Mouse (Mus musculus): ENCODE measurements around the gene Fancc. TPM values are rescaled to one million over a fixed set of nuclear protein-coding genes. Genes with fewer than 3 reads are reported as not detected.

The Fancc gene
- polyA plus RNA-seq, 1 experiment from 2014 or later: 16.8 TPM

- no peak for DNase-seq (ENCODE audit: low spot score)
Observed at GRCm38 (mm10) chr13:63247631-63248030, 249.4 kb downstream of the Fancc start.

GRCm38 (mm10) chr13:63247041-63247440 lies 250.0 kb downstream of the Fancc start:
- no peak for DNase-seq (ENCODE audit: low spot score)

GRCm38 (mm10) chr13:63246332-63246940 lies 250.6 kb downstream of the Fancc start:
- DNase-seq (ENCODE audit: low spot score): no peak

- DNase-seq (ENCODE audit: low spot score): no peak
Observed at GRCm38 (mm10) chr13:63245812-63246211, 251.3 kb downstream of the Fancc start.

- no peak for DNase-seq (ENCODE audit: low spot score)
Observed at GRCm38 (mm10) chr13:63245218-63245617, 251.9 kb downstream of the Fancc start.

GRCm38 (mm10) chr13:63244425-63244824 lies 252.7 kb downstream of the Fancc start:
- no peak for DNase-seq (ENCODE audit: low spot score)

GRCm38 (mm10) chr13:63243586-63243985 lies 253.5 kb downstream of the Fancc start:
- DNase-seq (ENCODE audit: low spot score): no peak

GRCm38 (mm10) chr13:63242401-63243192 lies 254.5 kb downstream of the Fancc start:
- no peak for DNase-seq (ENCODE audit: low spot score)

GRCm38 (mm10) chr13:63241665-63242064 lies 255.4 kb downstream of the Fancc start:
- no peak for DNase-seq (ENCODE audit: low spot score)

GRCm38 (mm10) chr13:63240835-63241234 lies 256.2 kb downstream of the Fancc start:
- no peak for DNase-seq (ENCODE audit: low spot score)

- DNase-seq (ENCODE audit: low spot score): peak; percentile 82
Observed at GRCm38 (mm10) chr13:63239877-63240671, 257.0 kb downstream of the Fancc start.

- peak; percentile 26 for DNase-seq (ENCODE audit: low spot score)
Observed at GRCm38 (mm10) chr13:63239301-63239804, 257.7 kb downstream of the Fancc start.

GRCm38 (mm10) chr13:63238045-63238444 lies 259.0 kb downstream of the Fancc start:
- no peak for DNase-seq (ENCODE audit: low spot score)

- DNase-seq (ENCODE audit: low spot score): no peak
Observed at GRCm38 (mm10) chr13:63236159-63236893, 260.8 kb downstream of the Fancc start.

GRCm38 (mm10) chr13:63235551-63235950 lies 261.5 kb downstream of the Fancc start:
- DNase-seq (ENCODE audit: low spot score): no peak

MicroRNA genes within 50 kb of the gene (microRNA counts, 519-probe panel; counts per million panel counts)
- microRNA mmu-miR-23b (5,355 counts per million, percentile 86 among the panel's probes with 10 or more counts), microRNA mmu-miR-24 (4,910 counts per million, percentile 83 among the panel's probes with 10 or more counts), microRNA mmu-miR-27b (3,255 counts per million, percentile 74 among the panel's probes with 10 or more counts)

Small RNA genes within 50 kb of the gene (microRNA-seq; reads per million reads assigned to microRNA genes)
- gene Mir23b (ENCODE audit: borderline number of aligned reads) (20,670 reads per million, percentile 97 among the genes with 10 or more reads in this experiment), gene Mir24-1 (ENCODE audit: borderline number of aligned reads) (not detected), gene Mir27b (ENCODE audit: borderline number of aligned reads) (3,954 reads per million, percentile 85 among the genes with 10 or more reads in this experiment), gene Mir3074-1 (ENCODE audit: borderline number of aligned reads) (not detected)

Other genes starting within 250 kb of the Fancc start
- gene Ptch1, start 76.3 kb upstream of the Fancc start, polyA plus RNA-seq (2015; fragmentation: Nextera tagmentation; extraction: Ambion mirVana): 6.4 and 6.7 TPM in 2 replicates